Mouse (Mus musculus) heart, adult 2 months (tissue): ENCODE results near the gene Kat6b.

ENCODE experiments used
- CTCF ChIP-seq: fragments of 200-600 bp; IDR thresholded peaks from 2 replicates; pipeline ENCODE4 v1.8.1; 2022; ENCODE audit warnings: antibody characterized with exemption, mild to moderate bottlenecking, moderate library complexity
- EP300 ChIP-seq: fragments of 200-500 bp; IDR thresholded peaks from 2 replicates; pipeline ENCODE4 v1.6.1; 2011; ENCODE audit warnings: low read depth, low read length, control low read depth; ENCODE audit not compliant: insufficient read depth
- POLR2A ChIP-seq: fragments of 200-500 bp; IDR thresholded peaks from 2 replicates; pipeline ENCODE4 v1.6.1; 2011; ENCODE audit warnings: mild to moderate bottlenecking, low read depth, low read length, control low read depth; ENCODE audit not compliant: insufficient read depth

DNA sequence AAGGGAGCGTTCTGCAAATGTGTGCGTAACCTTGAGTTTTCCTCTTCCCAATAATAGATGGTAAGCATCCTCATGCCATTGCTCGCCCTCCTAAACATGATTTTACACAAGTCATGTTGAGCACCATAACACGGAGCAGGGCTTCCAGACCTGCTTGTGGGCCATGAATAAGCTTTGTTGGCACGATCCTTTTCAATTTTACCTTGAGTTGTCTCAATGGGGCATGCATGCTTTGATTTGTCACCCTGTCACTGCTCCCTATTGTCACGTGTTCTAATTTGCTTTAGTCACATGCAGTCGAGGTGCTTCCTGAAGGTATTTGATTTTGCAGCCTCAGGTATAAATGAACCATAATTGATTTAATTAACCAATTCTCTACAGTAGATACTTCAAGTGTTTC, 138.7 kb downstream of the Kat6b start:
- TF ChIP-seq CTCF (no peak), POLR2A (no peak), EP300 (no peak)
